Mouse (Mus musculus) neural tube, embryonic 11.5 days (tissue): ENCODE results near the gene C1galt1c1. TPM values are rescaled to one million over a fixed set of nuclear protein-coding genes. Genes with fewer than 3 reads are reported as not detected.
A peak's percentile ranks its signal among the peaks of the same experiment; 100 is the strongest.

ENCODE experiments used
- ATAC-seq: fragments of 200-750 bp; cut with Nextera tagmentation; 2 replicates; pipeline ENCODE4 v1.8.0; 2017; ENCODE audit warnings: moderate number of reproducible peaks, mild to moderate bottlenecking, moderate TSS enrichment, moderate library complexity; ENCODE audit not compliant: insufficient read depth, low FRiP score, low TSS enrichment
- DNase-seq: peaks from one replicate; pipeline ENCODE4 v3.0.0-alpha.2; 2015; ENCODE audit warnings: low spot score
- H3K27ac ChIP-seq: fragments of 300-500 bp; sonication (generic); 2 replicates; pipeline ENCODE4 v1.5.1; 2014; ENCODE audit warnings: low read depth, mild to moderate bottlenecking, low read length
- H3K27me3 ChIP-seq: fragments of 300-500 bp; sonication (generic); 2 replicates; pipeline ENCODE4 v1.6.1; 2014; ENCODE audit warnings: mild to moderate bottlenecking, low read length, mixed read lengths; ENCODE audit not compliant: control insufficient read depth, insufficient read depth
- H3K36me3 ChIP-seq: fragments of 300-500 bp; sonication (generic); 2 replicates; pipeline ENCODE4 v1.6.1; 2014; ENCODE audit warnings: mild to moderate bottlenecking, low read length, moderate library complexity, mixed read lengths; ENCODE audit not compliant: control insufficient read depth, insufficient read depth
- H3K4me1 ChIP-seq: fragments of 300-500 bp; sonication (generic); 2 replicates; pipeline ENCODE4 v1.6.1; 2014; ENCODE audit warnings: low read length, mixed read lengths; ENCODE audit not compliant: control insufficient read depth, insufficient read depth
- H3K4me2 ChIP-seq: fragments of 300-500 bp; sonication (generic); 2 replicates; pipeline ENCODE4 v1.6.1; 2014; ENCODE audit warnings: low read depth, mild to moderate bottlenecking, moderate library complexity
- H3K4me3 ChIP-seq: fragments of 300-500 bp; sonication (generic); 2 replicates; pipeline ENCODE4 v1.5.1; 2014; ENCODE audit warnings: low read depth, low read length
- H3K9ac ChIP-seq: fragments of 300-500 bp; sonication (generic); 2 replicates; pipeline ENCODE4 v1.6.1; 2014; ENCODE audit warnings: mild to moderate bottlenecking, low read length
- H3K9me3 ChIP-seq: fragments of 300-500 bp; sonication (generic); 2 replicates; pipeline ENCODE4 v1.6.1; 2016; ENCODE audit warnings: low read length; ENCODE audit not compliant: control insufficient read depth
- WGBS: fragments of 180-500 bp; shearing (Covaris S2); extraction: QIAGEN DNeasy Blood & Tissue Kit; methylation state at CpG from one replicate; pipeline ENCODE4 v1.1.7; 2014; 5-methylcytosine and 5-hydroxymethylcytosine counted together
- polyA plus RNA-seq: library from polyadenylated mRNA; unstranded; fragments of >200 nt; fragmentation: Nextera tagmentation; extraction: Ambion mirVana; gene quantifications from 2 replicates; pipeline ENCODE4 v1.2.1, GENCODE M21; 2014

Gene C1galt1c1
- 22.7 and 23.4 TPM in 2 replicates for polyA plus RNA-seq

DNA sequence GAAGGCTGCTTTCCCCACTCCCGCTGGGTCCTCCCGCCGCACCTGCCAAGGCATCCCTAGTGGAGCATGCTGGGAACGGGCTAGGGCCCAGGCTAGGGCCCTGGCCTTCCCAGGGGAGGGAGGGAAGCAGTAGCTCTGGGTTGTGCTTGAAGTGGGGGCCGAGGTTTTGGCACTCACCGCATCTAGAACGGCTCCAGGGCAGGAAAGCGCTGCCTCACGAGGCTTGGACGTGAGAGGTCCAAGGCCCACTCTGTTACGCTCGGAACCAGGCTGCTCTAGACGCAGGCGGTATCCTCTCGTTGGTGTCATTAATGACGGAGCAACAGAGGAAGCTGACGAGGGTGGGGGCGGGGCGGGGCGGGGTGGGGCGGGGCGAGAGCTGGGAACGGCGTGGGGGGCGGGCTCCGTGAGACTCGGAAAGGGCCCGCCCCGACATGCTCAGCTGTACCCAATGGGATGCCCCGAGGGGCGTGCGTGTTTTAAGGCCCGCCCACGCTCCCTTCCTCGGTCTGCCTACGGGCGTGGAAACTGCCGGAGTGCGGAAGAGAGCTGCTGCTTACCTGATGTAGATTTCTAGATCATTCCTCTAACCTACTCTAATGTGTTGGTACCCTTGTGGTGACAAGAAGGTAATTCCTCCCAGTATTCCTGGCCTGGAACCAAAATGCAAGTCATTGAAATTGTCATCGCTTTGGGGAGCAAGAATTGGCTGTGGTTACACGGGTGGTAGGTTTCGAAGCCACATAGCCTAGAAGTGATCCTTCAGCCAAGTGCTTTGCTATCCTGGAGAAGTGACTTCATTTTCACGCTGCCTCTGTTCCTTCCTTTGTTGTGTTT, at the start of gene C1galt1c1:
Gene C1galt1c1, minus strand, starts transcription at position 287 of the 837 bp plus-strand sequence.
- peak; percentile 99 for ATAC-seq

DNA sequence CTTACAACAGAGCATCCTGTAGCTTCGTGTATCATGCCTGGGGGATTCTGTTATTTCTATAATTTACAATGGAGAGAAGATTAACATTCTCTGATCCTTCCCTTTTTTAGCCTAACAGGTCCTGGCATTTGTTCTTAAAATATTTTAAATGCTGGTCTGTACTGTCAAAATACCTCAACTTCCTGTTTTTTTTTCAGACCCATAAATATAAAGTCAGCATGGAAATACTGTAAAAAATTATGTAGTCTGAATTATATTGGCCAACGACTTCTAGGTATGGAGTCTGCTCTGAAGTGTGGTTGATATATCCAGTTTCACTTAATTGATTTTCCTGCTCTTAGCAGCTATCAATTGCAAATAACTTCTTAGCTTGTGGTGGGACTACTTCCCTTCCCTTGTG, 47.1 kb upstream of the C1galt1c1 start:
- Histone ChIP-seq H3K9me3 (no peaks in the 10 kb centered on the region), H3K27me3 (no peaks in the 10 kb centered on the region), H3K27ac (no peak overlapping the region), H3K4me1 (no peaks in the 10 kb centered on the region), H3K9ac (no peak overlapping the region), H3K36me3 (no peaks in the 10 kb centered on the region), H3K4me3 (no peak overlapping the region), H3K4me2 (no peak overlapping the region)
- DNase-seq (no peak), ATAC-seq (no peak)
- WGBS = 57% methylated on average over 2 of the region's 2 CpGs

More for the DNA sequence above, at the start of gene C1galt1c1:
- peak within 1 kb of the TSS; percentile 38 for H3K4me2 ChIP-seq
- DNase-seq = peak; percentile 88
- H3K4me3 ChIP-seq = peak within 1 kb of the TSS; percentile 44
- no peaks in the 10 kb centered on the region for H3K36me3 ChIP-seq
- H3K4me1 ChIP-seq = no peaks in the 10 kb centered on the region
- no peaks in the 10 kb centered on the region for H3K9me3 ChIP-seq
- 18% methylated on average over 30 of the region's 43 CpGs for WGBS
- no peaks in the 10 kb centered on the region for H3K27me3 ChIP-seq
- peak within 1 kb of the TSS; percentile 57 for H3K9ac ChIP-seq
- H3K27ac ChIP-seq = peak within 1 kb of the TSS; percentile 60; the same call in 1 of the 2 replicates

DNA sequence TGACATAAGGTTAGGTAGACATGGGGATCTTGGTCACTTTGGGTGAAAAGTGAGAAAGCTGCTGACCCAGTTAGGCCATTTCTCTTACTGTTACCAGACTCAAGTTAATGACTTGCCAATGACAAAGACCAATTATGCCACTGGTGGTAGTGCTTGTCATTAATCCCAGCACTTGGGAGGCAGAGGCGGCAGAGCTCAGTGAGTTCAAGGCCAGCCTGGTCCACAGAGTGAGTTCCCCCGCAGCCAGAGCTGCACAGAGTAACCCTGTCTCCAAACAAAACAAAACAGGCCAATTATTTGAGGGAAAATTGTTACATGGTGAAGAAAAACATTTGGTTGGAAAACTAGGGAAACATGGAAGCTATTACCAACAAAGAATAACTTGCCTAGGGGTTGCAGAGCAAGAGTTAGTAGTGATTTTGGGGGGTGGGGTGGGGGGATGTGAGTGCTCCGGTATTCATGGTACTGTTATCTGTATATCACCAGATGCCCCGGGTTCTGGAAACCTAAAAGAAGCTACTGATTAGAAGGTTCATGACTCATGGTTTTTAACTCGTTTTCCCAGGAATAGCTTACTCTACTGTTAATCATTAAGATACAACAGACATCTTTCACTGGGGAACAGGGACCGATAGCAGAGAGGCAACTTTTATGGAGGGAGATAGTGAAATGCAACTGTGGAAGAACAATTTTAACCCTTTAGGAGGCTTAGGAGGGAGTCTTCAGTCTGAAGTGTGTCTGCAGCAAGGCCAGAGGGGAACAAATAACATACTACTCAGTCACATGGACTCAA, 34.4 kb upstream of the C1galt1c1 start:
- H3K4me3 ChIP-seq = no peak overlapping the region
- 74% methylated on average over 6 of the region's 6 CpGs for WGBS
- no peak for ATAC-seq
- no peaks in the 10 kb centered on the region for H3K27me3 ChIP-seq
- no peak overlapping the region for H3K27ac ChIP-seq
- no peak overlapping the region for H3K9ac ChIP-seq
- H3K4me2 ChIP-seq = no peak overlapping the region
- no peaks in the 10 kb centered on the region for H3K9me3 ChIP-seq
- DNase-seq = no peak
- no peaks in the 10 kb centered on the region for H3K36me3 ChIP-seq
- no peaks in the 10 kb centered on the region for H3K4me1 ChIP-seq

DNA sequence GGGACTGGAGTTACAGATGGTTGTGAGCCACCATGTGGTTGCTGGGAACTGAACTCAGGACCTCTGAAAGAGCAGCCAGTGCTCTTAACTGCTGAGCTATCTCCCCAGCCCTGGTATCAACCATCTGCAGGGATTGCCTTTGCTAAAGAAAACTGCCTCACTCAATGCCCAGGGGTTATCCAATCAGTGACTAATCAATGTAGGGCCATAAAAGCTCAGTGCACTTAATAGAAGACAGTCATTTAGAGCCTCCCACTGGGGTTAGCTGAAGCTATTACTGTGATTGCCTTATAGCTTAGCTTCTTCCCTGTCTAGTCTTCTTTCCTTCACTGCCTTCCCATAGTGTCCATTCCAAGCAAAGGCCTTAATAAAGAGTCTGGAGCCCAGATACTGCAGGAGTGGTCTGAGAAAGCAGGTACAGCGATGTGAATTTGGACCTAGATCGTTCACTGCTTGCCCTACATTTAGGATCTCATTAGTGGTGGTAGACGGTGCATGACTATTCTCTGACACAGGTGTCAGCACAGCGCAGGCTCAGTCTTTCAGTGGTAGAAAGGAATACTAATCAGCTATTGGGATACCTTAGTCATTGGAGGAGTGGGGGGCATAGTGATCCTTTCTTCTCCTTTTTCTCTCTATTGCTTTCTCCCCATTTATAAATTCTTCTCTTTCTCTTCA, 21.5 kb upstream of the C1galt1c1 start:
- ATAC-seq (no peak), DNase-seq (no peak)
- H3K4me3 ChIP-seq = no peak overlapping the region
- no peak overlapping the region for H3K4me2 ChIP-seq
- H3K9me3 ChIP-seq = no peaks in the 10 kb centered on the region
- H3K27ac ChIP-seq = no peak overlapping the region
- H3K27me3 ChIP-seq = no peaks in the 10 kb centered on the region
- 63% methylated on average over 4 of the region's 4 CpGs for WGBS
- H3K4me1 ChIP-seq = no peaks in the 10 kb centered on the region
- no peak overlapping the region for H3K9ac ChIP-seq
- H3K36me3 ChIP-seq = no peaks in the 10 kb centered on the region

DNA sequence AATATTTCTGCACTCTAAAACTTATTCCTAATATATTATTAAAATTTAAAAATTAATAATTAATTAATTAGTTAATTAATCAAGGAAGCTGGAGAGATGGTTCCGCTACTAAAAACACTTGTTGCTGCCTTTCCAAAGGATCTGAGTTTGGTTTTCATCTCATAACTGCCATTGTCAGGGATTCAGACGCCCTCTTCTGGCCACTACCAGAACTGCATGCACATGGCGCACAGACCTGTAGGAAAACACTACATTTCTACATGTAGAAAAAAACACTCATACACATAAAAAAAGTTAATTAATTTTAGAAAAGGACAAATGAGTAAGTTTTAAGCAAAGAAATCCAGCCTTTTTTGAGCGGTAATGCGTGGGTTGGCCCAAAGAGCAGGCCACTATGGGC, 19.8 kb upstream of the C1galt1c1 start:
- no peak for DNase-seq
- Histone ChIP-seq H3K4me1 (no peaks in the 10 kb centered on the region), H3K27me3 (no peaks in the 10 kb centered on the region), H3K4me3 (no peak overlapping the region), H3K9me3 (no peaks in the 10 kb centered on the region), H3K9ac (no peak overlapping the region), H3K36me3 (no peaks in the 10 kb centered on the region), H3K27ac (no peak overlapping the region), H3K4me2 (no peak overlapping the region)
- WGBS = 85% methylated on average over 5 of the region's 5 CpGs
- ATAC-seq = no peak

DNA sequence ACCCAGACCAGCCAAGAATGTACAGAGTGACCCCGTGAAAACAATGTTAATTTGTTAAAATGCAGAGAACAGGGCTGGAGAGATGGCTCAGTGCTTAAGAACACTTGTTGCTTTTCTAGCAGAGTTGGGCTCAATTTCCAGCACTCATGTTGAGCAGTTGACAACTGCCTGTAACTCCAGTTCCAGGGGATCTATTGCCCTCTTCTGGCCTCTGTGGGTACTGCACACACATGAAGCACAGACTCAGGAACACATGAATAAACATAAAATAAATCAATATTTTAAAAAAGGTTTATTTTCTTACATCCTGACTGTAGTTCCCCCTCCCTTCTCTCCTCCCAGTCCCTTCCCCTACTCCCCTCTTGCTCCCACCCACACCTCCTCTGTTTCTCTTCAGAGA, 18.3 kb upstream of the C1galt1c1 start:
- Histone ChIP-seq H3K36me3 (no peaks in the 10 kb centered on the region), H3K27ac (no peak overlapping the region), H3K4me3 (no peak overlapping the region), H3K9me3 (no peaks in the 10 kb centered on the region), H3K4me2 (no peak overlapping the region), H3K9ac (no peak overlapping the region), H3K4me1 (no peaks in the 10 kb centered on the region), H3K27me3 (no peaks in the 10 kb centered on the region)
- ATAC-seq (no peak), DNase-seq (no peak)
- 65% methylated on average over 1 of the region's 1 CpGs for WGBS

DNA sequence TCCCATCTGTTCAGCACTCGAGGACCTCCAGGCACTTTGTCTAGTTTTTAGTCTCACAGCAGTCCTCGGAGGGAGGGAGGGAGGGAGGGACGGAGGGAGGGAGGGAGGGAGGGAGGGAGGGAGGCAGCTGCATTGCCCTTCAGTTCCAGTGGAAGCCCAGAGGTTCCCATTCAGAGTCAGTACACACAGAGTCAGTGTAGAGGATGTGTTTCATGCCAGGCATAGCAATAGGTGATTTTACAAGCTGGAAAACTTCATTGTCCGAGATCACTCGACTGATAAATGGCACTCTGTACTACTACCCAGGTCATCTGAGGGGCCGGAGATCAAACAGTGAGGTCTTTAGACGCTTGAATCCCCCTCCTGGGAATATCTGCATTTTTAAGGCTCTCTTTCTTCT, 16.3 kb upstream of the C1galt1c1 start:
- Histone ChIP-seq H3K27me3 (no peaks in the 10 kb centered on the region), H3K9ac (no peak overlapping the region), H3K4me3 (no peak overlapping the region), H3K4me2 (no peak overlapping the region), H3K36me3 (no peaks in the 10 kb centered on the region), H3K27ac (no peak overlapping the region), H3K9me3 (no peaks in the 10 kb centered on the region), H3K4me1 (no peaks in the 10 kb centered on the region)
- WGBS = 46% methylated on average over 5 of the region's 7 CpGs
- ATAC-seq = no peak
- DNase-seq = no peak

DNA sequence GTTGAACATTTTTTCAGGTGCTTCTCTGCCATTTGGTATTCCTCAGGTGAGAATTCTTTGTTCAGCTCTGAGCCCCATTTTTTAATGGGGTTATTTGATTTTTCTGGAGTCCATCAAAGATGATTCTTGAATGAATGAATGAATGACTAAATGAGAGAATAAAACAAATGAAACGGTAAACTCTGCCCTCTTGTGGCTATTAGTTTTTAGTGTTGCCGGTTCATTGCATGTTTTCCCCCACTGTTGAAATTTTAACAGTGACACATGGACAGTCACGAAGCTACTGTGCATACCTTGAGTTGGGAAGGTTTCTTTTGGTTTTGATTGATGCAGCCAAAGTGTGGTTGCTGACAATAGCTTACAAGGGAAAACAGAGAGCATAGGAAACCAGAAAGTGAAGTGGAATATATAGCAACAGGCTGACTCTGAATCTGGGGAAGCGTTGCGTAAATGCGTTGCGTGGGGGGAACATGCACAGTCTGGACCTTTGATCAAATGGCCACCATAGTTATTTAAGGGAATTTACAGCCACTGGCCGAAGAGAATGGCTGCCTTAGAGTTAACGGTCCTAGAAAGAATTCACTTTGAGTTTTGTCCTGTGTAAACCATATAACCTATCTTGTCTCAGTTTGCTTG, 15.6 kb upstream of the C1galt1c1 start:
- H3K9ac ChIP-seq = no peak overlapping the region
- no peaks in the 10 kb centered on the region for H3K36me3 ChIP-seq
- no peak for DNase-seq
- no peak overlapping the region for H3K27ac ChIP-seq
- H3K9me3 ChIP-seq = no peaks in the 10 kb centered on the region
- WGBS = 59% methylated on average over 9 of the region's 9 CpGs
- H3K27me3 ChIP-seq = no peaks in the 10 kb centered on the region
- ATAC-seq = no peak
- no peak overlapping the region for H3K4me3 ChIP-seq
- H3K4me2 ChIP-seq = no peak overlapping the region
- H3K4me1 ChIP-seq = no peaks in the 10 kb centered on the region
